Mouse (Mus musculus) R1 (cell line): ENCODE data around the gene Dnase2a.
A peak's percentile ranks its signal among the peaks of the same experiment; 100 is the strongest.

Source experiments
- DNase-seq: peaks from one replicate; pipeline ENCODE4 v3.0.0-alpha.2; 2018; ENCODE audit warnings: low read depth, low spot score

Dnase2a gene

GRCm38 (mm10) chr8:84936041-84936961 lies 27.9 kb downstream of the Dnase2a start:
- DNase-seq: no peak

- DNase-seq: peak; percentile 78
These were observed 28.7 kb downstream of the Dnase2a start, which contains the start of gene Mast1 for GRCm38 (mm10) chr8:84936962-84937546. TSS of gene Mast1 (minus strand) at chr8:84937359.

- no peak for DNase-seq
These were observed 29.5 kb downstream of the Dnase2a start for GRCm38 (mm10) chr8:84937620-84938485.

- DNase-seq: no peak
These were observed 35.3 kb downstream of the Dnase2a start for GRCm38 (mm10) chr8:84943699-84944098.

GRCm38 (mm10) chr8:84944478-84945160 lies 36.3 kb downstream of the Dnase2a start:
- peak; percentile 93 for DNase-seq

GRCm38 (mm10) chr8:84945235-84945632 lies 36.9 kb downstream of the Dnase2a start:
- no peak for DNase-seq

- DNase-seq: peak; percentile 73
These were observed 37.5 kb downstream of the Dnase2a start for GRCm38 (mm10) chr8:84945633-84946527.

GRCm38 (mm10) chr8:84946528-84947240 lies 38.3 kb downstream of the Dnase2a start, which contains the start of gene Rtbdn:
TSS of gene Rtbdn (plus strand) at chr8:84946991.
- DNase-seq: no peak

GRCm38 (mm10) chr8:84947241-84947545 lies 38.8 kb downstream of the Dnase2a start:
- no peak for DNase-seq

- DNase-seq: peak; percentile 64
These were observed 41.4 kb downstream of the Dnase2a start for GRCm38 (mm10) chr8:84949753-84950152.

GRCm38 (mm10) chr8:84952612-84953255 lies 44.4 kb downstream of the Dnase2a start:
- peak; percentile 90 for DNase-seq

- DNase-seq: peak; percentile 94
These were observed 48.4 kb downstream of the Dnase2a start for GRCm38 (mm10) chr8:84956768-84957167.

GRCm38 (mm10) chr8:84959811-84960210 lies 51.5 kb downstream of the Dnase2a start:
- DNase-seq: no peak

GRCm38 (mm10) chr8:84963952-84964351 lies 55.6 kb downstream of the Dnase2a start:
- DNase-seq: peak; percentile 27

GRCm38 (mm10) chr8:84965731-84966291 lies 57.5 kb downstream of the Dnase2a start:
- peak; percentile 99 for DNase-seq

GRCm38 (mm10) chr8:84966603-84967002 lies 58.2 kb downstream of the Dnase2a start:
- peak; percentile 59 for DNase-seq

GRCm38 (mm10) chr8:84967532-84968304 lies 59.4 kb downstream of the Dnase2a start:
- DNase-seq: no peak

GRCm38 (mm10) chr8:84968650-84969049 lies 60.3 kb downstream of the Dnase2a start:
- no peak for DNase-seq
